Mouse (Mus musculus) E14TG2a.4 (cell line): Measurements from ENCODE around the gene Rbm39.
"Not testable (repeated sequence)": the region's sequence is repeated elsewhere in the genome, so short reads cannot be mapped to it uniquely, and the experiment has no call there.

Experiments used
- H3K27me3 ChIP-seq: 2 replicates; pipeline ENCODE4 v1.6.1; 2014; ENCODE audit warnings: low read length, control low read depth; ENCODE audit not compliant: insufficient read depth
- H3K36me3 ChIP-seq: 2 replicates; pipeline ENCODE4 v1.6.1; 2014; ENCODE audit warnings: low read length, control low read depth; ENCODE audit not compliant: insufficient read depth
- H3K4me1 ChIP-seq: replicated peaks from 2 replicates; pipeline ENCODE4 v1.6.1; 2014; ENCODE audit warnings: low read depth, low read length, control low read depth
- H3K4me3 ChIP-seq: replicated peaks from 2 replicates; pipeline ENCODE4 v1.5.1; 2014; ENCODE audit warnings: mild to moderate bottlenecking, low read length
- H3K9me3 ChIP-seq: 2 replicates; pipeline ENCODE4 v1.6.1; 2014; ENCODE audit warnings: low read length, control low read depth
- CTCF ChIP-seq: conservative IDR thresholded peaks from 2 replicates; pipeline ENCODE4 v1.5.1; 2014; ENCODE audit warnings: low read length
- NANOG ChIP-seq: IDR thresholded peaks from 2 replicates; pipeline ENCODE4 v1.6.1; 2014; ENCODE audit warnings: borderline replicate concordance, low read length, mixed read lengths
- POU5F1 ChIP-seq: IDR thresholded peaks from 2 replicates; pipeline ENCODE4 v1.6.1; 2014; ENCODE audit warnings: low read length, borderline replicate concordance

Gene Rbm39

GRCm38 (mm10) chr2:156142820-156143219, 37.2 kb downstream of the Rbm39 start:
- TF ChIP-seq CTCF (peak; percentile 24; the same call in 1 of the 2 replicates), POU5F1 (no peak), NANOG (no peak)
- H3K27me3 ChIP-seq: no peaks in the 10 kb centered on the region
- peaks cover 55% of the 10 kb centered on the region for H3K36me3 ChIP-seq
- peaks cover 16% of the 10 kb centered on the region for H3K4me1 ChIP-seq
- H3K4me3 ChIP-seq: peak overlapping the region; percentile 93
- H3K9me3 ChIP-seq: no peaks in the 10 kb centered on the region

GRCm38 (mm10) chr2:156135695-156136094, 44.3 kb downstream of the Rbm39 start:
- Histone ChIP-seq H3K36me3 (peaks cover 56% of the 10 kb centered on the region), H3K9me3 (no peaks in the 10 kb centered on the region), H3K4me3 (no peak overlapping the region), H3K27me3 (no peaks in the 10 kb centered on the region), H3K4me1 (peaks cover 18% of the 10 kb centered on the region)
- TF ChIP-seq POU5F1 (no peak), NANOG (no peak), CTCF (peak; percentile 17)

GRCm38 (mm10) chr2:156134161-156134560, 45.9 kb downstream of the Rbm39 start:
- Histone ChIP-seq H3K4me1 (peaks cover 18% of the 10 kb centered on the region), H3K9me3 (no peaks in the 10 kb centered on the region), H3K36me3 (peaks cover 41% of the 10 kb centered on the region), H3K27me3 (no peaks in the 10 kb centered on the region), H3K4me3 (no peak overlapping the region)
- TF ChIP-seq CTCF (no peak), NANOG (no peak), POU5F1 (no peak)

- Histone ChIP-seq H3K4me3 (no peak within 1 kb of the TSS), H3K4me1 (no peaks in the 10 kb centered on the region), H3K27me3 (no peaks in the 10 kb centered on the region), H3K9me3 (no peaks in the 10 kb centered on the region), H3K36me3 (peaks cover 59% of the 10 kb centered on the region)
- TF ChIP-seq POU5F1: no peak
- TF ChIP-seq NANOG: no peak
- TF ChIP-seq CTCF: no peak
These were observed 53.0 kb downstream of the Rbm39 start, which contains the start of gene Gm28036 for GRCm38 (mm10) chr2:156126992-156127391. Gene Gm28036, minus strand, starts transcription at chr2:156127092.

GRCm38 (mm10) chr2:156123731-156124130, 56.3 kb downstream of the Rbm39 start:
- no peaks in the 10 kb centered on the region for H3K27me3 ChIP-seq
- peaks cover 48% of the 10 kb centered on the region for H3K36me3 ChIP-seq
- no peaks in the 10 kb centered on the region for H3K4me1 ChIP-seq
- TF ChIP-seq CTCF: no peak
- no peak for TF ChIP-seq POU5F1
- H3K4me3 ChIP-seq: no peak overlapping the region
- no peaks in the 10 kb centered on the region for H3K9me3 ChIP-seq

- Histone ChIP-seq H3K36me3 (peaks cover 14% of the 10 kb centered on the region), H3K9me3 (no peaks in the 10 kb centered on the region), H3K4me3 (no peak overlapping the region), H3K4me1 (no peaks in the 10 kb centered on the region), H3K27me3 (no peaks in the 10 kb centered on the region)
- TF ChIP-seq CTCF (no peak), POU5F1 (no peak), NANOG (no peak)
These were observed 60.5 kb downstream of the Rbm39 start for GRCm38 (mm10) chr2:156119566-156119965.

- H3K4me3 ChIP-seq: peak overlapping the region; percentile 93
- not testable (repeated sequence) for H3K27me3 ChIP-seq
These were observed 68.0 kb downstream of the Rbm39 start for GRCm38 (mm10) chr2:156112080-156112423.

GRCm38 (mm10) chr2:156111358-156112079, 68.5 kb downstream of the Rbm39 start, which contains the start of the genes Cpne1 and Rbm12:
Gene Cpne1, minus strand, starts transcription at chr2:156111965.
Gene Rbm12, minus strand, starts transcription at chr2:156111978.
- H3K4me3 ChIP-seq: peak within 1 kb of the TSS; percentile 93
- peaks cover 10% of the 10 kb centered on the region; the same call in 1 of the 2 replicates for H3K36me3 ChIP-seq
- TF ChIP-seq NANOG (no peak), CTCF (no peak), POU5F1 (no peak)
- H3K4me1 ChIP-seq: peaks cover 36% of the 10 kb centered on the region
- H3K27me3 ChIP-seq: no peaks in the 10 kb centered on the region
- H3K9me3 ChIP-seq: no peaks in the 10 kb centered on the region

More at GRCm38 (mm10) chr2:156112080-156112423, 68.0 kb downstream of the Rbm39 start:
- not testable (repeated sequence) for H3K9me3 ChIP-seq, H3K36me3 ChIP-seq
- H3K4me1 ChIP-seq: peaks cover 30% of the 10 kb centered on the region

GRCm38 (mm10) chr2:156110627-156111357, 69.2 kb downstream of the Rbm39 start:
- peaks cover 16% of the 10 kb centered on the region for H3K36me3 ChIP-seq
- TF ChIP-seq CTCF (no peak), NANOG (no peak)

More at GRCm38 (mm10) chr2:156110627-156111357, 69.2 kb downstream of the Rbm39 start:
- no peaks in the 10 kb centered on the region for H3K27me3 ChIP-seq
- peak overlapping the region; percentile 93 for H3K4me3 ChIP-seq
- no peaks in the 10 kb centered on the region for H3K9me3 ChIP-seq
- peaks cover 42% of the 10 kb centered on the region for H3K4me1 ChIP-seq
